Mouse (Mus musculus): Measurements from ENCODE around the gene Cpvl.

GRCm38 (mm10) chr6:53871903-53872302 is 106.6 kb downstream of the Cpvl start:
- TF ChIP-seq CTCF (IDR thresholded peaks at IDR 0.05; ENCODE audit: insufficient read depth, low read depth, low read length): no peak
- no peak for TF ChIP-seq POLR2A (IDR thresholded peaks at IDR 0.05; ENCODE audit: insufficient read depth, low read depth, low read length)

Measured in olfactory bulb, adult 2 months (tissue).